Mouse (Mus musculus): ENCODE measurements around the gene Itgb4. TPM values are rescaled to one million over a fixed set of nuclear protein-coding genes. Genes with fewer than 3 reads are reported as not detected.

Itgb4 gene
- polyA plus RNA-seq, 1 experiment from 2014 or later: 3.4 TPM

- Histone ChIP-seq H3K4me2 (no peak overlapping the region), H3K9ac (no peak overlapping the region), H3K9me3 (no peaks in the 10 kb centered on the region), H3K4me3 (no peak overlapping the region), H3K36me3 (peaks cover 30% of the 10 kb centered on the region; the same call in 1 of the 2 replicates), H3K4me1 (peaks cover 19% of the 10 kb centered on the region), H3K27me3 (no peaks in the 10 kb centered on the region), H3K27ac (no peak overlapping the region)
- ATAC-seq (ENCODE audit: borderline replicate concordance, extremely low read depth, low FRiP score, low TSS enrichment): no peak
- WGBS: 92% methylated on average over 6 of the region's 6 CpGs
Observed at GRCm38 (mm10) chr11:116034584-116034983, 60.1 kb downstream of the Itgb4 start.

DNA sequence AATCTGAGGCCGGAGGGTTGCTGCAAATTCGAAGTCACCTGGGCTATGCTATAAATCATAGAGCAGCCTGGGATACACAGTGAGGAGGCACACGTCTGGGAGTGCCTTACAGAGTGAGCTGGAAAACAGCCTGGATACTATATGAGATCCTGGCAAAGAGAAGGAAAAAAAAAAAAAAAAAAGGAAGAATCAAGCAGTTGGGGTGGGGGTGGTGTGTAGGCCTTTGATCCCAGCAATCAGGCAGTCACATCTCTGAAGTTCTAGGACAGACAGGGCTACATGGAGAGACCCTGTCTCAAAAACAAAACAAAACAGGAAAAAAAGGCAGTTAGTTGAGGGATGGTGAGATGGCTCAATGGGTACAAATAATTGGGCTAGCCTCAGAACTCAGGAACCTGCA lies 62.2 kb downstream of the Itgb4 start:
- Histone ChIP-seq H3K4me3 (no peak overlapping the region), H3K4me2 (no peak overlapping the region), H3K36me3 (peaks cover 44% of the 10 kb centered on the region), H3K27me3 (no peaks in the 10 kb centered on the region), H3K4me1 (peaks cover 10% of the 10 kb centered on the region), H3K9me3 (no peaks in the 10 kb centered on the region), H3K27ac (no peak overlapping the region), H3K9ac (no peak overlapping the region)
- ATAC-seq (ENCODE audit: borderline replicate concordance, extremely low read depth, low FRiP score, low TSS enrichment): no peak
- WGBS: 86% methylated on average over 3 of the region's 3 CpGs

DNA sequence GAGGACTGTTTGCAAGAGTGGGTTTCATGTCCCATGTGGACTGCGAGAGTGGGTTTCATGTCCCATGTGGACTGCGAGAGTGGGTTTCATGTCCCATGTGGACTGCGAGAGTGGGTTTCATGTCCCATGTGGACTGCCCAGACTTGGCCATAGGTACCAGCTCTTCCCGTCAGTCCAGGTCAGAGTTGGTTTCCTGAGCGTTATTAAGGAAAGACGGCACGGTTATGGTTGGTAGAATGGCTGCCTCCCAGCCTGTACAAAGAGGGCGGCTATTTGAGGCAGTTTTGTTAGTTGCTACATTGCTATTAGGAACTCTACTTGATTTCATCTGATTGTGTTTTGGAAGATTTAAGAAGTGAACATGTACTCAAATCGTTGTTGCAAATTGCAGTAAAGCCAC lies 63.3 kb downstream of the Itgb4 start:
- H3K4me2 ChIP-seq: no peak overlapping the region
- H3K9me3 ChIP-seq: no peaks in the 10 kb centered on the region
- WGBS: 89% methylated on average over 9 of the region's 9 CpGs
- peaks cover 47% of the 10 kb centered on the region for H3K36me3 ChIP-seq
- ATAC-seq (ENCODE audit: borderline replicate concordance, extremely low read depth, low FRiP score, low TSS enrichment): no peak
- no peaks in the 10 kb centered on the region for H3K4me1 ChIP-seq
- H3K9ac ChIP-seq: no peak overlapping the region
- no peak overlapping the region for H3K27ac ChIP-seq
- no peak overlapping the region for H3K4me3 ChIP-seq
- no peaks in the 10 kb centered on the region for H3K27me3 ChIP-seq

GRCm38 (mm10) chr11:116040593-116040992 lies 66.1 kb downstream of the Itgb4 start:
- H3K9me3 ChIP-seq: no peaks in the 10 kb centered on the region
- H3K4me3 ChIP-seq: no peak overlapping the region
- no peak overlapping the region for H3K9ac ChIP-seq
- no peak overlapping the region for H3K27ac ChIP-seq
- H3K4me2 ChIP-seq: no peak overlapping the region
- WGBS: 79% methylated on average over 6 of the region's 6 CpGs
- no peaks in the 10 kb centered on the region for H3K4me1 ChIP-seq
- ATAC-seq (ENCODE audit: borderline replicate concordance, extremely low read depth, low FRiP score, low TSS enrichment): no peak
- peaks cover 58% of the 10 kb centered on the region for H3K36me3 ChIP-seq
- no peaks in the 10 kb centered on the region for H3K27me3 ChIP-seq

- H3K9me3 ChIP-seq: no peaks in the 10 kb centered on the region
- H3K36me3 ChIP-seq: peaks cover 63% of the 10 kb centered on the region
- no peak for ATAC-seq (ENCODE audit: borderline replicate concordance, extremely low read depth, low FRiP score, low TSS enrichment)
- WGBS: 98% methylated on average over 2 of the region's 2 CpGs
- no peaks in the 10 kb centered on the region for H3K27me3 ChIP-seq
- H3K4me3 ChIP-seq: no peak overlapping the region
- H3K27ac ChIP-seq: no peak overlapping the region
- no peak overlapping the region for H3K9ac ChIP-seq
- no peak overlapping the region for H3K4me2 ChIP-seq
- H3K4me1 ChIP-seq: no peaks in the 10 kb centered on the region
Observed at GRCm38 (mm10) chr11:116041833-116042232, 67.3 kb downstream of the Itgb4 start.

DNA sequence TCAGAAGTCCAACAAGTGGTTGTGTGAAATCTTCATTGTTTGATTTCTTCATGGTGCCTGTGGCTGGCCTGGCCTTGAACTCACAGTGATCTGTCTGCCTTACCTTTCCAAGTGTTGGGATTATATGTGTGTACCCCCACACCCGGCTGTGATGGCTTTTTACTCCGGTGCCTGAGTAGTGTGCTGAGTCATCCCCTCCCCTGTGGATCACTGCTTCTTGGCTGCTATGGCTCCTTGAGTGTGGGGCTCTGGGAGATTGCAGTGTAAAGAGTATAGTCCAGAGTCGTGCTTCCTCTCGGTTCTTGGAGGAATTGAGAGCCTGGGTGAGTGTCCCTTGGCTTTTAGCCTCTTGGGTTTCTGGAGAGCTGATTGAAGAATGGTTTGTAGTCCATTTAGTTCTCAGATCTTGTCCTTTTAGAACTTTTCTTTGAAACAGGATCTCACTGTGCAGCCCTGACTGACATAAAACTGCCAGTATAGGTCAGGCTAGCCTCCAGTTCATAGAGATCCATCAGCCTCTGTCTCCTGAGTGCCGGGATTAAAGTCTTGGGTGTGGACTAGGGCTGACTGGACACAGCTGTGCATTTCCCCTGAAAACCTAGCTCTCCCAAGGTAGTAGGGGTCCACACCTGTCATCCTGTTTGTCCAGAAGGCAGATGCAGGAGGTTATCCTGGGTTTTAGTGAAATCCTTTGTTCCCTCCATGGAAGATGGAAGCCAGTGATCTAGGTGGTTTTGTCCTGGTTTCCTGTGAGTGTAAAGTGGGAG lies 68.0 kb downstream of the Itgb4 start:
- no peak for ATAC-seq (ENCODE audit: borderline replicate concordance, extremely low read depth, low FRiP score, low TSS enrichment)
- Histone ChIP-seq H3K27me3 (no peaks in the 10 kb centered on the region), H3K36me3 (peaks cover 70% of the 10 kb centered on the region), H3K4me1 (no peaks in the 10 kb centered on the region), H3K4me2 (no peak overlapping the region), H3K9me3 (no peaks in the 10 kb centered on the region), H3K4me3 (no peak overlapping the region), H3K9ac (no peak overlapping the region), H3K27ac (no peak overlapping the region)
- WGBS: 77% methylated on average over 5 of the region's 5 CpGs

DNA sequence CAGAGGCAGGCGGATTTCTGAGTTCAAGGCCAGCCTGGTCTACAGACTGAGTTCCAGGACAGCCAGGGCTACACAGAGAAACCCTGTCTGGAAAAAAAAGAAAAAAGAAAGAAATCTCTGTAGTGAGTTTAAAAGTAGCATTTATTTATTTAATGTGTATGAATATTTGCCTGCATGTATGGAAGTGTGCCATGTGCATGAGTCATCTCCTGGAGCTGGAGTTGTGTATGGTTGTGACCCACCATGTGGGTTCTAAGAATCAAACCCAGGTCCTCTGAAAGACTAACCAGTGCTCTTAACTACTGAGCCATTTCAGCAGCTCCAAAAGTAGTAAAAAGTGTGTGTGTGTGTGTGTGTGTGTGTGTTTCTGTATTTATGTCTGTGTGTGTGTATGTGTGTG lies 68.8 kb downstream of the Itgb4 start:
- no peaks in the 10 kb centered on the region for H3K27me3 ChIP-seq
- H3K27ac ChIP-seq: no peak overlapping the region
- H3K4me3 ChIP-seq: no peak overlapping the region
- WGBS: 90% methylated on average over 1 of the region's 1 CpGs
- no peak overlapping the region for H3K4me2 ChIP-seq
- no peak overlapping the region for H3K9ac ChIP-seq
- H3K36me3 ChIP-seq: peaks cover 75% of the 10 kb centered on the region
- ATAC-seq (ENCODE audit: borderline replicate concordance, extremely low read depth, low FRiP score, low TSS enrichment): no peak
- no peaks in the 10 kb centered on the region for H3K4me1 ChIP-seq
- no peaks in the 10 kb centered on the region for H3K9me3 ChIP-seq

DNA sequence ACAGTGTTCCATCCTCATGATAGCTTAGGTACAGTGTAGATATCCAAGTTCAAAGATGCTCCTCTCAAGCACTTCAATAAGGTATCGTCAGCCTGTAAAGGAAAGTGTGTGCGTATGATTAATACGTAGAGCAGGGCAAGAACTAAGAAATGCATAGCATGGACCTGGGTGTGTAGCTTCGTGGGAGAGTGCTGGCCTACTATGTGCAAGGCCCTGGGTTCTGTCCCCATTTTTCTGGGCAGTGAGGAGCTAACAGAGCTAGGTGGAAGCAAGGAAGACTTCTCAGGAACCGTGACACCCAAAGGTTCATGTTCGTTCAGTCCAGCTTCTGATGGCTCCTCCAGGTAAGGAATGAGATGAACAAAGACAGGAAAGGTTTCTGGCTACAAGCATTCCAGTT lies 70.7 kb downstream of the Itgb4 start:
- ATAC-seq (ENCODE audit: borderline replicate concordance, extremely low read depth, low FRiP score, low TSS enrichment): no peak
- H3K9me3 ChIP-seq: no peaks in the 10 kb centered on the region
- H3K4me1 ChIP-seq: no peaks in the 10 kb centered on the region
- no peaks in the 10 kb centered on the region for H3K27me3 ChIP-seq
- H3K4me3 ChIP-seq: no peak overlapping the region
- WGBS: 92% methylated on average over 6 of the region's 6 CpGs
- H3K36me3 ChIP-seq: peaks cover 80% of the 10 kb centered on the region
- H3K9ac ChIP-seq: no peak overlapping the region
- H3K27ac ChIP-seq: no peak overlapping the region
- no peak overlapping the region for H3K4me2 ChIP-seq

GRCm38 (mm10) chr11:116049610-116050009 lies 75.1 kb downstream of the Itgb4 start:
- 67% methylated on average over 2 of the region's 2 CpGs for whole genome bisulfite sequencing
- no peak overlapping the region for H3K27ac ChIP-seq

GRCm38 (mm10) chr11:116050196-116050595 lies 75.7 kb downstream of the Itgb4 start:
- H3K27ac ChIP-seq: no peak overlapping the region
- peaks cover 96% of the 10 kb centered on the region for H3K36me3 ChIP-seq
- H3K4me2 ChIP-seq: no peak overlapping the region
- H3K4me1 ChIP-seq: no peaks in the 10 kb centered on the region
- H3K27me3 ChIP-seq: no peaks in the 10 kb centered on the region
- no peaks in the 10 kb centered on the region for H3K9me3 ChIP-seq
- 73% methylated on average over 4 of the region's 4 CpGs for WGBS
- no peak overlapping the region for H3K9ac ChIP-seq
- H3K4me3 ChIP-seq: no peak overlapping the region
- no peak for ATAC-seq (ENCODE audit: borderline replicate concordance, extremely low read depth, low FRiP score, low TSS enrichment)

More at GRCm38 (mm10) chr11:116049610-116050009, 75.1 kb downstream of the Itgb4 start:
- no peak for ATAC-seq (ENCODE audit: borderline replicate concordance, extremely low read depth, low FRiP score, low TSS enrichment)
- Histone ChIP-seq H3K4me2 (no peak overlapping the region), H3K9me3 (no peaks in the 10 kb centered on the region), H3K36me3 (peaks cover 96% of the 10 kb centered on the region), H3K27me3 (no peaks in the 10 kb centered on the region), H3K4me3 (no peak overlapping the region), H3K9ac (no peak overlapping the region), H3K4me1 (no peaks in the 10 kb centered on the region)

- no peak overlapping the region for H3K9ac ChIP-seq
- no peak overlapping the region for H3K4me2 ChIP-seq
- H3K4me3 ChIP-seq: no peak overlapping the region
- no peaks in the 10 kb centered on the region for H3K9me3 ChIP-seq
- H3K27me3 ChIP-seq: no peaks in the 10 kb centered on the region
- no peaks in the 10 kb centered on the region for H3K4me1 ChIP-seq
- no peak overlapping the region; the same call in 1 of the 2 replicates for H3K27ac ChIP-seq
- 71% methylated on average over 9 of the region's 9 CpGs for WGBS
- no peak for ATAC-seq (ENCODE audit: borderline replicate concordance, extremely low read depth, low FRiP score, low TSS enrichment)
- H3K36me3 ChIP-seq: peaks cover 97% of the 10 kb centered on the region
Observed at GRCm38 (mm10) chr11:116053510-116054229, 79.2 kb downstream of the Itgb4 start.

- Histone ChIP-seq H3K36me3 (peaks cover 96% of the 10 kb centered on the region), H3K4me2 (no peak overlapping the region), H3K4me3 (no peak overlapping the region), H3K4me1 (no peaks in the 10 kb centered on the region), H3K9ac (no peak overlapping the region), H3K27me3 (no peaks in the 10 kb centered on the region), H3K27ac (no peak overlapping the region), H3K9me3 (no peaks in the 10 kb centered on the region)
- ATAC-seq (ENCODE audit: borderline replicate concordance, extremely low read depth, low FRiP score, low TSS enrichment): no peak
- WGBS: 89% methylated on average over 11 of the region's 11 CpGs
Observed at GRCm38 (mm10) chr11:116055873-116056272, 81.4 kb downstream of the Itgb4 start.
